Mouse (Mus musculus): Measurements from ENCODE around the gene Rbfox1. TPM values are rescaled to one million over a fixed set of nuclear protein-coding genes. Genes with fewer than 3 reads are reported as not detected.

Gene Rbfox1
- 4.7 and 5.2 TPM in 2 replicates for polyA plus RNA-seq (2014; fragmentation: Nextera tagmentation; extraction: Ambion mirVana)

GRCm38 (mm10) chr16:5884746-5885689 is at the start of gene Rbfox1:
Gene Rbfox1, plus strand, starts transcription at chr16:5885355.
- Histone ChIP-seq H3K4me3 (ENCODE audit: control insufficient read depth in 1 of 2, insufficient read depth in 1 of 2, low read depth in 1 of 2, low read length in 2 of 2) (peak within 1 kb of the TSS; percentile 45 to 48), H3K27ac (replicated peaks in 1 of 2; ENCODE audit: control insufficient read depth in 1 of 2, insufficient read depth in 1 of 2, low read depth in 2 of 2, low read length in 2 of 2) (no peak within 1 kb of the TSS), H3K27me3 (ENCODE audit: control insufficient read depth, insufficient read depth, low read length) (peaks cover 42% of the 10 kb centered on the region), H3K36me3 (ENCODE audit: control insufficient read depth, insufficient read depth, low read length) (no peaks in the 10 kb centered on the region), H3K4me1 (ENCODE audit: control insufficient read depth in 2 of 2, insufficient read depth in 2 of 2, low read length in 2 of 2) (no peaks in the 10 kb centered on the region; a peak in 1 of 4 replicates), H3K9ac (ENCODE audit: low read length) (no peak within 1 kb of the TSS; the same call in 1 of the 2 replicates), H3K4me2 (ENCODE audit: low read length) (peak within 1 kb of the TSS; percentile 82), H3K9me3 (ENCODE audit: control insufficient read depth, low read length) (no peaks in the 10 kb centered on the region)
- WGBS, result under 1% methylated on average over 52 of the region's 69 CpGs
- no peak for ATAC-seq (ENCODE audit: insufficient number of reproducible peaks, insufficient read depth, low FRiP score, low read depth)

- WGBS, result 75% methylated on average over 2 of the region's 2 CpGs
Observed at GRCm38 (mm10) chr16:5836744-5837143, 48.4 kb upstream of the Rbfox1 start.

GRCm38 (mm10) chr16:5841167-5841566 is 44.0 kb upstream of the Rbfox1 start:
- WGBS, result 23% methylated on average over 5 of the region's 5 CpGs
- ATAC-seq (ENCODE audit: insufficient number of reproducible peaks, insufficient read depth, low FRiP score, low read depth), result no peak
- Histone ChIP-seq H3K9me3 (ENCODE audit: control insufficient read depth, low read length) (no peaks in the 10 kb centered on the region), H3K36me3 (ENCODE audit: control insufficient read depth, insufficient read depth, low read length) (no peaks in the 10 kb centered on the region), H3K4me3 (ENCODE audit: control insufficient read depth in 1 of 2, insufficient read depth in 1 of 2, low read depth in 1 of 2, low read length in 2 of 2) (no peak overlapping the region), H3K27ac (replicated peaks in 1 of 2; ENCODE audit: control insufficient read depth in 1 of 2, insufficient read depth in 1 of 2, low read depth in 2 of 2, low read length in 2 of 2) (no peak overlapping the region), H3K9ac (ENCODE audit: low read length) (no peak overlapping the region), H3K4me1 (ENCODE audit: control insufficient read depth in 2 of 2, insufficient read depth in 2 of 2, low read length in 2 of 2) (peaks cover 0 to 3% of the 10 kb centered on the region in 2 experiments; a peak in 1 of 4 replicates), H3K4me2 (ENCODE audit: low read length) (no peak overlapping the region), H3K27me3 (ENCODE audit: control insufficient read depth, insufficient read depth, low read length) (no peaks in the 10 kb centered on the region)

More at GRCm38 (mm10) chr16:5836744-5837143, 48.4 kb upstream of the Rbfox1 start:
- H3K9me3 ChIP-seq (ENCODE audit: control insufficient read depth, low read length), result no peaks in the 10 kb centered on the region
- no peak for ATAC-seq (ENCODE audit: insufficient number of reproducible peaks, insufficient read depth, low FRiP score, low read depth)
- no peak overlapping the region for H3K4me2 ChIP-seq (ENCODE audit: low read length)
- H3K4me3 ChIP-seq (ENCODE audit: control insufficient read depth in 1 of 2, insufficient read depth in 1 of 2, low read depth in 1 of 2, low read length in 2 of 2), result no peak overlapping the region
- no peaks in the 10 kb centered on the region for H3K27me3 ChIP-seq (ENCODE audit: control insufficient read depth, insufficient read depth, low read length)
- no peaks in the 10 kb centered on the region for H3K36me3 ChIP-seq (ENCODE audit: control insufficient read depth, insufficient read depth, low read length)
- H3K4me1 ChIP-seq (ENCODE audit: control insufficient read depth in 2 of 2, insufficient read depth in 2 of 2, low read length in 2 of 2), result 0 out of 4 replicates have a peak, but pooled peaks cover 0 to 3% of the 10 kb centered on the region in 2 experiments
- no peak overlapping the region for H3K9ac ChIP-seq (ENCODE audit: low read length)
- H3K27ac ChIP-seq (replicated peaks in 1 of 2; ENCODE audit: control insufficient read depth in 1 of 2, insufficient read depth in 1 of 2, low read depth in 2 of 2, low read length in 2 of 2), result no peak overlapping the region

GRCm38 (mm10) chr16:5845645-5846044 is 39.5 kb upstream of the Rbfox1 start:
- Histone ChIP-seq H3K27ac (replicated peaks in 1 of 2; ENCODE audit: control insufficient read depth in 1 of 2, insufficient read depth in 1 of 2, low read depth in 2 of 2, low read length in 2 of 2) (no peak overlapping the region), H3K4me3 (ENCODE audit: control insufficient read depth in 1 of 2, insufficient read depth in 1 of 2, low read depth in 1 of 2, low read length in 2 of 2) (no peak overlapping the region), H3K27me3 (ENCODE audit: control insufficient read depth, insufficient read depth, low read length) (no peaks in the 10 kb centered on the region), H3K9me3 (ENCODE audit: control insufficient read depth, low read length) (no peaks in the 10 kb centered on the region), H3K36me3 (ENCODE audit: control insufficient read depth, insufficient read depth, low read length) (no peaks in the 10 kb centered on the region), H3K4me1 (ENCODE audit: control insufficient read depth in 2 of 2, insufficient read depth in 2 of 2, low read length in 2 of 2) (peaks cover 11 to 21% of the 10 kb centered on the region in 2 experiments), H3K4me2 (ENCODE audit: low read length) (no peak overlapping the region), H3K9ac (ENCODE audit: low read length) (no peak overlapping the region)
- WGBS, result 63% methylated on average over 11 of the region's 11 CpGs
- no peak for ATAC-seq (ENCODE audit: insufficient number of reproducible peaks, insufficient read depth, low FRiP score, low read depth)

GRCm38 (mm10) chr16:5853055-5853454 is 32.1 kb upstream of the Rbfox1 start:
- no peak overlapping the region for H3K9ac ChIP-seq (ENCODE audit: low read length)
- H3K4me2 ChIP-seq (ENCODE audit: low read length), result no peak overlapping the region
- H3K36me3 ChIP-seq (ENCODE audit: control insufficient read depth, insufficient read depth, low read length), result no peaks in the 10 kb centered on the region
- peaks cover 4 to 11% of the 10 kb centered on the region in 2 experiments for H3K4me1 ChIP-seq (ENCODE audit: control insufficient read depth in 2 of 2, insufficient read depth in 2 of 2, low read length in 2 of 2)
- no peak overlapping the region for H3K4me3 ChIP-seq (ENCODE audit: control insufficient read depth in 1 of 2, insufficient read depth in 1 of 2, low read depth in 1 of 2, low read length in 2 of 2)
- 93% methylated on average over 2 of the region's 2 CpGs for WGBS
- H3K27me3 ChIP-seq (ENCODE audit: control insufficient read depth, insufficient read depth, low read length), result no peaks in the 10 kb centered on the region
- H3K27ac ChIP-seq (replicated peaks in 1 of 2; ENCODE audit: control insufficient read depth in 1 of 2, insufficient read depth in 1 of 2, low read depth in 2 of 2, low read length in 2 of 2), result no peak overlapping the region
- no peak for ATAC-seq (ENCODE audit: insufficient number of reproducible peaks, insufficient read depth, low FRiP score, low read depth)
- H3K9me3 ChIP-seq (ENCODE audit: control insufficient read depth, low read length), result no peaks in the 10 kb centered on the region

GRCm38 (mm10) chr16:5864350-5864749 is 20.8 kb upstream of the Rbfox1 start:
- Histone ChIP-seq H3K9ac (ENCODE audit: low read length) (no peak overlapping the region), H3K36me3 (ENCODE audit: control insufficient read depth, insufficient read depth, low read length) (no peaks in the 10 kb centered on the region), H3K4me3 (ENCODE audit: control insufficient read depth in 1 of 2, insufficient read depth in 1 of 2, low read depth in 1 of 2, low read length in 2 of 2) (no peak overlapping the region), H3K27me3 (ENCODE audit: control insufficient read depth, insufficient read depth, low read length) (no peaks in the 10 kb centered on the region), H3K4me2 (ENCODE audit: low read length) (no peak overlapping the region), H3K4me1 (ENCODE audit: control insufficient read depth in 2 of 2, insufficient read depth in 2 of 2, low read length in 2 of 2) (no peaks in the 10 kb centered on the region), H3K9me3 (ENCODE audit: control insufficient read depth, low read length) (no peaks in the 10 kb centered on the region), H3K27ac (replicated peaks in 1 of 2; ENCODE audit: control insufficient read depth in 1 of 2, insufficient read depth in 1 of 2, low read depth in 2 of 2, low read length in 2 of 2) (no peak overlapping the region)
- ATAC-seq (ENCODE audit: insufficient number of reproducible peaks, insufficient read depth, low FRiP score, low read depth), result no peak
- 94% methylated on average over 4 of the region's 4 CpGs for WGBS

GRCm38 (mm10) chr16:5866966-5867365 is 18.2 kb upstream of the Rbfox1 start:
- H3K36me3 ChIP-seq (ENCODE audit: control insufficient read depth, insufficient read depth, low read length), result no peaks in the 10 kb centered on the region
- no peaks in the 10 kb centered on the region for H3K4me1 ChIP-seq (ENCODE audit: control insufficient read depth in 2 of 2, insufficient read depth in 2 of 2, low read length in 2 of 2)
- H3K4me3 ChIP-seq (ENCODE audit: control insufficient read depth in 1 of 2, insufficient read depth in 1 of 2, low read depth in 1 of 2, low read length in 2 of 2), result no peak overlapping the region
- H3K27ac ChIP-seq (replicated peaks in 1 of 2; ENCODE audit: control insufficient read depth in 1 of 2, insufficient read depth in 1 of 2, low read depth in 2 of 2, low read length in 2 of 2), result no peak overlapping the region
- no peaks in the 10 kb centered on the region for H3K9me3 ChIP-seq (ENCODE audit: control insufficient read depth, low read length)
- H3K27me3 ChIP-seq (ENCODE audit: control insufficient read depth, insufficient read depth, low read length), result no peaks in the 10 kb centered on the region
- no peak overlapping the region for H3K4me2 ChIP-seq (ENCODE audit: low read length)
- ATAC-seq (ENCODE audit: insufficient number of reproducible peaks, insufficient read depth, low FRiP score, low read depth), result no peak
- WGBS, result 80% methylated on average over 1 of the region's 1 CpGs
- no peak overlapping the region for H3K9ac ChIP-seq (ENCODE audit: low read length)
